Mouse (Mus musculus) hindbrain, postnatal 0 days (tissue): ENCODE data around the gene Cldnd1. TPM values are rescaled to one million over a fixed set of nuclear protein-coding genes. Genes with fewer than 3 reads are reported as not detected.
A peak's percentile ranks its signal among the peaks of the same experiment; 100 is the strongest.

Source experiments
- ATAC-seq: fragments of 200-750 bp; cut with Nextera tagmentation; 2 replicates; pipeline ENCODE4 v1.8.0; 2017; ENCODE audit warnings: mild to moderate bottlenecking, moderate TSS enrichment, moderate library complexity
- DNase-seq: peaks from one replicate; pipeline ENCODE4 v3.0.0-alpha.2; 2015; ENCODE audit warnings: low spot score
- H3K27ac ChIP-seq: fragments of 300-500 bp; sonication (generic); 2 replicates; pipeline ENCODE4 v1.5.1; 2014; ENCODE audit warnings: mild to moderate bottlenecking
- H3K27me3 ChIP-seq: fragments of 300-500 bp; sonication (generic); 2 replicates; pipeline ENCODE4 v1.6.1; 2014; ENCODE audit warnings: low read length, mixed read lengths; ENCODE audit not compliant: insufficient read depth
- H3K36me3 ChIP-seq: fragments of 300-500 bp; sonication (generic); 2 replicates; pipeline ENCODE4 v1.6.1; 2014; ENCODE audit warnings: low read length, mixed read lengths; ENCODE audit not compliant: insufficient read depth
- H3K4me1 ChIP-seq: fragments of 300-500 bp; sonication (generic); 2 replicates; pipeline ENCODE4 v1.6.1; 2014; ENCODE audit warnings: antibody characterized with exemption, low read length, mixed read lengths; ENCODE audit not compliant: insufficient read depth
- H3K4me2 ChIP-seq: fragments of 300-500 bp; sonication (generic); 2 replicates; pipeline ENCODE4 v1.6.1; 2014; ENCODE audit warnings: low read depth, mild to moderate bottlenecking, low read length, moderate library complexity, mixed read lengths
- H3K4me3 ChIP-seq: fragments of 300-500 bp; sonication (generic); 2 replicates; pipeline ENCODE4 v1.5.1; 2014; ENCODE audit warnings: low read length
- H3K9ac ChIP-seq: fragments of 300-500 bp; sonication (generic); replicated peaks from 2 replicates; pipeline ENCODE4 v1.6.1; 2014; ENCODE audit warnings: mild to moderate bottlenecking, low read length, moderate library complexity, mixed read lengths
- H3K9me3 ChIP-seq: fragments of 300-500 bp; sonication (generic); 2 replicates; pipeline ENCODE4 v1.6.1; 2016; ENCODE audit warnings: low read length, mixed read lengths
- CTCF ChIP-seq: IDR thresholded peaks from 2 replicates; pipeline ENCODE4 v1.5.1; 2016; ENCODE audit warnings: antibody characterized with exemption, control low read depth, low read depth
- WGBS: fragments of 180-500 bp; shearing (Covaris S2); extraction: QIAGEN DNeasy Blood & Tissue Kit; methylation state at CpG from one replicate; pipeline ENCODE4 v1.1.7; 2014; 5-methylcytosine and 5-hydroxymethylcytosine counted together
- polyA plus RNA-seq: library from polyadenylated mRNA; unstranded; fragments of >200 nt; fragmentation: Nextera tagmentation; extraction: Ambion mirVana; gene quantifications from 2 replicates; pipeline ENCODE4 v1.2.1, GENCODE M21; 2015
- total RNA-seq: library from RNA; depleted of rRNA; stranded (reverse); fragments of >200 nt; gene quantifications from 2 replicates; pipeline ENCODE4 v1.2.3, GENCODE M21; 2014

The Cldnd1 gene
- total and polyA plus RNA-seq, 2 experiments from 2014 or later = 62.9 to 159 TPM

- WGBS = 93% methylated on average over 1 of the region's 1 CpGs
- no peaks in the 10 kb centered on the region for H3K4me1 ChIP-seq
- H3K27ac ChIP-seq = no peak overlapping the region
- ATAC-seq = no peak
- DNase-seq = no peak
- H3K9me3 ChIP-seq = no peaks in the 10 kb centered on the region
- no peak overlapping the region for H3K9ac ChIP-seq
- no peaks in the 10 kb centered on the region for H3K27me3 ChIP-seq
- H3K4me3 ChIP-seq = no peak overlapping the region
- no peak overlapping the region for H3K4me2 ChIP-seq
- no peaks in the 10 kb centered on the region for H3K36me3 ChIP-seq
- TF ChIP-seq CTCF = no peak
These were observed 30.4 kb upstream of the Cldnd1 start for GRCm38 (mm10) chr16:58697261-58697660.

GRCm38 (mm10) chr16:58700174-58700573 lies 27.5 kb upstream of the Cldnd1 start:
- DNase-seq (no peak), ATAC-seq (no peak)
- Histone ChIP-seq H3K4me3 (no peak overlapping the region), H3K9me3 (no peaks in the 10 kb centered on the region), H3K9ac (no peak overlapping the region), H3K4me1 (no peaks in the 10 kb centered on the region), H3K36me3 (no peaks in the 10 kb centered on the region), H3K4me2 (no peak overlapping the region), H3K27me3 (no peaks in the 10 kb centered on the region), H3K27ac (no peak overlapping the region)
- no peak for TF ChIP-seq CTCF
- 86% methylated on average over 6 of the region's 6 CpGs for WGBS

- Histone ChIP-seq H3K36me3 (no peaks in the 10 kb centered on the region), H3K27ac (no peak overlapping the region), H3K27me3 (no peaks in the 10 kb centered on the region), H3K9me3 (no peaks in the 10 kb centered on the region), H3K4me1 (no peaks in the 10 kb centered on the region), H3K9ac (no peak overlapping the region), H3K4me3 (no peak overlapping the region), H3K4me2 (no peak overlapping the region)
- WGBS = 88% methylated on average over 12 of the region's 12 CpGs
- ATAC-seq = no peak
- no peak for DNase-seq
- no peak for TF ChIP-seq CTCF
These were observed 26.8 kb upstream of the Cldnd1 start for GRCm38 (mm10) chr16:58700816-58701424.

- no peak overlapping the region for H3K4me2 ChIP-seq
- no peak overlapping the region for H3K4me3 ChIP-seq
- H3K9ac ChIP-seq = no peak overlapping the region
- no peaks in the 10 kb centered on the region for H3K27me3 ChIP-seq
- H3K4me1 ChIP-seq = no peaks in the 10 kb centered on the region
- no peak for DNase-seq
- no peak for TF ChIP-seq CTCF
- 71% methylated on average over 6 of the region's 6 CpGs for WGBS
- H3K27ac ChIP-seq = no peak overlapping the region
- H3K9me3 ChIP-seq = no peaks in the 10 kb centered on the region
- no peaks in the 10 kb centered on the region for H3K36me3 ChIP-seq
- no peak for ATAC-seq
These were observed 25.9 kb upstream of the Cldnd1 start for GRCm38 (mm10) chr16:58701779-58702178.

- 87% methylated on average over 10 of the region's 10 CpGs for WGBS
- no peaks in the 10 kb centered on the region for H3K27me3 ChIP-seq
- H3K36me3 ChIP-seq = no peaks in the 10 kb centered on the region
- no peak for DNase-seq
- no peak overlapping the region for H3K27ac ChIP-seq
- no peak overlapping the region for H3K9ac ChIP-seq
- H3K4me2 ChIP-seq = no peak overlapping the region
- H3K4me3 ChIP-seq = no peak overlapping the region
- ATAC-seq = no peak
- no peaks in the 10 kb centered on the region for H3K4me1 ChIP-seq
- TF ChIP-seq CTCF = no peak
- no peaks in the 10 kb centered on the region for H3K9me3 ChIP-seq
These were observed 25.3 kb upstream of the Cldnd1 start for GRCm38 (mm10) chr16:58702329-58702932.

- TF ChIP-seq CTCF = no peak
- DNase-seq = no peak
- Histone ChIP-seq H3K9me3 (no peaks in the 10 kb centered on the region), H3K27me3 (no peaks in the 10 kb centered on the region), H3K9ac (no peak overlapping the region), H3K4me1 (no peaks in the 10 kb centered on the region), H3K36me3 (no peaks in the 10 kb centered on the region), H3K4me2 (no peak overlapping the region), H3K27ac (no peak overlapping the region), H3K4me3 (no peak overlapping the region)
- no peak for ATAC-seq
- WGBS = 45% methylated on average over 10 of the region's 10 CpGs
These were observed 24.2 kb upstream of the Cldnd1 start for GRCm38 (mm10) chr16:58703382-58704124.

GRCm38 (mm10) chr16:58704999-58705398 lies 22.7 kb upstream of the Cldnd1 start:
- ATAC-seq (0 out of 2 replicates have a peak, but pooled peaks have one; percentile 24), DNase-seq (no peak)
- no peak overlapping the region for H3K9ac ChIP-seq

More at GRCm38 (mm10) chr16:58704999-58705398, 22.7 kb upstream of the Cldnd1 start:
- no peak overlapping the region for H3K27ac ChIP-seq
- H3K9me3 ChIP-seq = no peaks in the 10 kb centered on the region
- H3K27me3 ChIP-seq = no peaks in the 10 kb centered on the region
- no peaks in the 10 kb centered on the region for H3K4me1 ChIP-seq
- H3K36me3 ChIP-seq = no peaks in the 10 kb centered on the region
- H3K4me2 ChIP-seq = no peak overlapping the region
- no peak overlapping the region for H3K4me3 ChIP-seq
- no peak for TF ChIP-seq CTCF
